Mouse (Mus musculus) induced T-regulatory cell, adult 2 months (primary cell): ENCODE data around the gene Vmn1r221.
"Not testable (repeated sequence)": the region's sequence is repeated elsewhere in the genome, so short reads cannot be mapped to it uniquely, and the experiment has no call there.

Experiments used
- DNase-seq: peaks from one replicate; pipeline ENCODE4 v3.0.0-alpha.2; 2012; ENCODE audit warnings: low read depth

The Vmn1r221 gene

GRCm38 (mm10) chr13:23213827-23214226 lies at the start of gene Vmn1r221:
Gene Vmn1r221 (plus strand): TSS chr13:23214127.
- not testable (repeated sequence) for DNase-seq

DNA sequence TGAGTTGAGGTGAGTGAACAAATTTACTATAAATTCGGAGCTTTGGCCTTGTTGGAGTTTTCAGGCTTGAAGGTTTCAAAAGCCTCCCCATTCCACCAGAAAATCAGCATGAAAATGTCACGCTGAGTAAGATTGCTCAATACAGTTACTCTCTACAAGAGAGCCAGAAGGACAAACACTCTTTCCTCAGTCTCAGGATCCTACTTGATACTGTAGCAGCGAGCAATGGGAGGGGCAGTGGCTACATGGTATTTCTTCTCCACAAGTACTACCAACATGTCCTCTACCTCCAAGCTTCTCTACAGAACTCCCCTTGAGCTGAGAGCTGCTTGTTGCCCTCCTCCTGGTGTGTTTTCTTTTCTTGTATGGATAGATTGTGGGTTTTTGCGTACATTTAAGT lies 47.5 kb upstream of the Vmn1r221 start:
- DNase-seq = not testable (repeated sequence)

- no peak for DNase-seq
These were observed 26.1 kb upstream of the Vmn1r221 start, which contains the start of gene Vmn1r220 for GRCm38 (mm10) chr13:23187875-23188274. Gene Vmn1r220 (minus strand): TSS chr13:23187975.

GRCm38 (mm10) chr13:23203885-23204284 lies 10.0 kb upstream of the Vmn1r221 start:
- not testable (repeated sequence) for DNase-seq

- not testable (repeated sequence) for DNase-seq
These were observed 21.9 kb downstream of the Vmn1r221 start, which contains the start of gene Vmn1r222 for GRCm38 (mm10) chr13:23235847-23236246. Gene Vmn1r222 (minus strand): TSS chr13:23235947.

- DNase-seq = not testable (repeated sequence)
These were observed 32.9 kb downstream of the Vmn1r221 start, which contains the start of gene Vmn1r223 for GRCm38 (mm10) chr13:23246834-23247233. Gene Vmn1r223 (plus strand): TSS chr13:23247134.

GRCm38 (mm10) chr13:23258546-23259048 lies 44.7 kb downstream of the Vmn1r221 start:
- no peak for DNase-seq

DNA sequence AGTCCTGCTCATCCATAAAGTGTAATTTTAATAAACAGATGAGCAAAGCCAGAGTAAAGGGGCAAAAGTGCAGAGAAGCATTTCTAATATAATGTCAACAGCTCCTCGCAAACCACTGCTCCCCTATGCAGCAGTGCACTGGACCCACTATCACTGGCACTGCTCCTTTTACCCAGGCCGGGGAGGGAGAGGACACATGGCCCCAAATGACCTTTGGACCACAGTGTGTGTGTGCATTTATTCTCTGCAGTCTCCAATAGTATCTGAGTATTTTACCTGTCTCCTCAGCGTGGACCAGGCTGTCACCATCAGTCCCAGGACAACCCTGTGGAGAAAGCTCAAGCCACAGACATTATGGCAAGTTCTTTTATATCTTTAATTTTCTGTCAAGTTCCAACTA lies 54.7 kb downstream of the Vmn1r221 start:
- not testable (repeated sequence) for DNase-seq

GRCm38 (mm10) chr13:23269127-23269526 lies 55.2 kb downstream of the Vmn1r221 start:
- not testable (repeated sequence) for DNase-seq

DNA sequence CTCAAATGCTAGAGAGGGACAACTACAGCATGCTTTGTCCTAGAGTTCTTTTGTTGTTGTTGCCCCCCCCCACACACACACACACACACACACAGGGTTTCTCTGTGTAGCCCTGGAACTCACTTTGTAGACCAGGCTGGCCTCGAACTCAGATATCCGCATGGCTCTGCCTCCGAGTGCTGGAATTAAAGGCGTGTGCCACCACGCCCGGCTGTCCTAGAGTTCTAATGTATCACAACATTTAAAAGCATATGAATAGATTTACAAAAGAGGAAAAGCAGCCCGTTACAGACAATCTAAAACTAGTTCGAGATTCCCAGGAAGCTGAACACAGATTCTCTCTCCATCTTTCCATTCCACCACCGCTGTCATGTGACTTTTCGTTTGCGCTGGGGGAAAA lies 55.8 kb downstream of the Vmn1r221 start:
- DNase-seq = no peak

GRCm38 (mm10) chr13:23270321-23271101 lies 56.6 kb downstream of the Vmn1r221 start:
- DNase-seq = no peak
